Mouse (Mus musculus) brain, embryonic 14.5 days (tissue): ENCODE results near the gene 2310034G01Rik.

ENCODE experiments used
- CTCF ChIP-seq: fragments of 200-500 bp; IDR thresholded peaks from 2 replicates; pipeline ENCODE4 v1.5.1; 2012; ENCODE audit warnings: inconsistent platforms, mild to moderate bottlenecking, moderate library complexity, borderline replicate concordance; ENCODE audit not compliant: insufficient read depth, insufficient read length; ENCODE audit errors: extremely low read depth
- POLR2A ChIP-seq: fragments of 200-500 bp; IDR thresholded peaks from 2 replicates; pipeline ENCODE4 v1.6.1; 2012; ENCODE audit warnings: mild to moderate bottlenecking, inconsistent platforms, borderline replicate concordance; ENCODE audit not compliant: poor library complexity, insufficient read depth, insufficient read length, severe bottlenecking; ENCODE audit errors: extremely low read depth

DNA sequence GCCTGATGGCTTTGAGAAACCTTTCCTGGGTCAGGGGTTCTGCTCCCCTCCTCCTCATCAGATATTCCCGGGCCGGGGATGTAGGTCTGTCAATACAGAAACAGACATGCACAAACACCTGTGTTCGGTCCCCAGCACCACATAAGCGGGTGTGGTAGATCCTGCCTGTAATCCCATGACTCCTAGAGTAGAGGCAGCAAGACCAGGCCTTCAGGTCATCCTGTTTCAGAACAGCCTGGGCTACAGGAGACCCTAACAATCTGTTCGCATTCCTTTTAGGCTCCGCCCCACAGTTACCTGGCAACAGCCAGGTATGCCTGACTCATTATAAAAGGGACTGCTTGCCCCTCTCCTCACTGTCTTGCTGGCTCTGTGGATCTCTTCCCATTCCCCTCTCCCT lies 552 bp downstream of the 2310034G01Rik start:
- TF ChIP-seq CTCF (no peak), POLR2A (no peak)
